Comparison of ENCODE assay signal across 8 mouse cellular contexts in the genomic region with DNA sequence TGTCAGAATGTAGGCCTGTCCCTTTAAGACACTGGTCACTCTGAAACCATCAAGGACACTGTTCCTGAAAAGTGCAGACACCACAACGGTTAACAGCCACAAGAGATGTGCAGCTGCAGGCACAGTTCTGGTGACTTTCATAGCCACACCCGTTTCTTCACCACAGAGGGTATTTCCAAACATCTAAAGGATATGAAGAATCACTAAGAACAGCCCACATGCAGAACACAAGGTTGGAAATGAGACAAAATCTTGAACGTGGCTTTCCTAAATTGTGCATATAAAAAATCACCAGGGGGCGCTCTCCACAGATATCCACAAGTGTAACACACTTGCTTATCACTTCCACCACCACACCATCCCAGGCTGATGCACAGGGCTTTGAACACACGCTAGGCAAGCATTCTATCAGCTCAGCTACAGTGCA. TPM values are rescaled to one million over a fixed set of nuclear protein-coding genes. Genes with fewer than 3 reads are reported as not detected.
DNase-seq lines count a peak whose midpoint lies in the region; ATAC-seq lines count a peak whose summit lies in the region.

No protein-coding gene starts in this region.

- WGBS in heart, embryonic 11.5 days (ENCODE audit: insufficient replicate concordance): 33% methylated on average over 5 of the region's 5 CpGs
- WGBS in intestine, embryonic 16.5 days: 38% methylated on average over 5 of the region's 5 CpGs

- H3K4me2 ChIP-seq in heart, embryonic 11.5 days: no peak overlapping the region
- no peak overlapping the region for H3K4me2 ChIP-seq in intestine, embryonic 16.5 days (ENCODE audit: low read depth, low read length)

- H3K27me3 ChIP-seq in heart, embryonic 11.5 days (ENCODE audit: control insufficient read depth, insufficient read depth, low read length): no peaks in the 10 kb centered on the region
- H3K27me3 ChIP-seq in intestine, embryonic 16.5 days (replicated peaks; ENCODE audit: control insufficient read depth, insufficient read depth, low read length): no peaks in the 10 kb centered on the region

- H3K27ac ChIP-seq in heart, embryonic 11.5 days (ENCODE audit: low read depth, low read length): no peak overlapping the region
- H3K27ac ChIP-seq in intestine, embryonic 16.5 days (ENCODE audit: low read length): no peak overlapping the region

- H3K4me1 ChIP-seq in heart, embryonic 11.5 days (ENCODE audit: control insufficient read depth, insufficient read depth, low read length): no peaks in the 10 kb centered on the region
- no peaks in the 10 kb centered on the region for H3K4me1 ChIP-seq in intestine, embryonic 16.5 days (ENCODE audit: control insufficient read depth, insufficient read depth, low read length)

- no peaks in the 10 kb centered on the region for H3K36me3 ChIP-seq in heart, embryonic 11.5 days (ENCODE audit: control insufficient read depth, insufficient read depth, low read length)
- no peaks in the 10 kb centered on the region for H3K36me3 ChIP-seq in intestine, embryonic 16.5 days (ENCODE audit: control insufficient read depth, insufficient read depth, low read length)

- no peak for ATAC-seq in heart, embryonic 11.5 days (replicated peaks; ENCODE audit: insufficient number of reproducible peaks, low FRiP score, low TSS enrichment)
- no peak for ATAC-seq in intestine, embryonic 16.5 days

- no peak overlapping the region for H3K4me3 ChIP-seq in heart, embryonic 11.5 days (ENCODE audit: low read depth, low read length)
- H3K4me3 ChIP-seq in intestine, embryonic 16.5 days (ENCODE audit: low read length): no peak overlapping the region

- no peaks in the 10 kb centered on the region for H3K9me3 ChIP-seq in heart, embryonic 11.5 days (replicated peaks; ENCODE audit: control insufficient read depth, low read length)
- H3K9me3 ChIP-seq in intestine, embryonic 16.5 days (ENCODE audit: control insufficient read depth, low read length): no peaks in the 10 kb centered on the region

- peak; percentile 14 to 53 for DNase-seq in heart, adult 18-20 months
- DNase-seq in A20 (ENCODE audit: low read depth, low spot score): peak; percentile 61
- DNase-seq in NIH3T3 (ENCODE audit: low read depth): peak; percentile 66
- peak; percentile 41 for DNase-seq in forelimb bud, embryonic 11.5 days (ENCODE audit: low read depth, low spot score)
- peak; percentile 45 for DNase-seq in mesoderm, embryonic 11.5 days (ENCODE audit: low read depth, low spot score)
- no peak for DNase-seq in cerebellum, adult 11-12 months

- no peak overlapping the region for H3K9ac ChIP-seq in heart, embryonic 11.5 days (ENCODE audit: low read depth, low read length)
- no peak overlapping the region for H3K9ac ChIP-seq in intestine, embryonic 16.5 days (ENCODE audit: low read depth, low read length)

RNA-seq across cellular contexts. Expression of gene Rexo2, which starts 32.6 kb away (rescaled TPM):
- 10 to 100 TPM; 65.7 to 71.4 TPM for total RNA-seq in heart, adult 18-20 months (2021)
- 86.4 and 96.7 TPM in 2 replicates for polyA plus RNA-seq in heart, embryonic 11.5 days (2014; fragmentation: Nextera tagmentation; extraction: Ambion mirVana)
- polyA plus RNA-seq in intestine, embryonic 16.5 days (2015; fragmentation: Nextera tagmentation; extraction: Ambion mirVana): 97.9 and 108 TPM in 2 replicates

RNA-seq across cellular contexts. Expression of gene Rbm7, which starts 47.3 kb away (rescaled TPM):
- 10 to 100 TPM; 21.1 to 21.8 TPM for total RNA-seq in heart, adult 18-20 months (2021)
- polyA plus RNA-seq in heart, embryonic 11.5 days (2014; fragmentation: Nextera tagmentation; extraction: Ambion mirVana): 88.4 and 95.9 TPM in 2 replicates
- polyA plus RNA-seq in intestine, embryonic 16.5 days (2015; fragmentation: Nextera tagmentation; extraction: Ambion mirVana): 104 and 110 TPM in 2 replicates

RNA-seq across cellular contexts. Expression of gene Gm5617, which starts 47.4 kb away (rescaled TPM):
- total RNA-seq in heart, adult 18-20 months (2021): 10 to 100 TPM; 38.2 to 42.3 TPM
- polyA plus RNA-seq in heart, embryonic 11.5 days (2014; fragmentation: Nextera tagmentation; extraction: Ambion mirVana): 25.6 and 30.7 TPM in 2 replicates
- polyA plus RNA-seq in intestine, embryonic 16.5 days (2015; fragmentation: Nextera tagmentation; extraction: Ambion mirVana): 30.0 and 32.1 TPM in 2 replicates
